Mouse (Mus musculus): Measurements from ENCODE around the gene Txn1. TPM values are rescaled to one million over a fixed set of nuclear protein-coding genes. Genes with fewer than 3 reads are reported as not detected.

Gene Txn1
- polyA plus RNA-seq, 1 experiment from 2014 or later: 563 TPM

GRCm38 (mm10) chr4:57957200-57958085 is 1.2 kb upstream of the Txn1 start:
- no peaks in the 10 kb centered on the region for H3K27me3 ChIP-seq (ENCODE audit: control insufficient read depth, insufficient read depth, low read length)
- no peaks in the 10 kb centered on the region for H3K9me3 ChIP-seq (ENCODE audit: control insufficient read depth, low read length)
- peak overlapping the region; percentile 76 for H3K4me3 ChIP-seq (ENCODE audit: low read depth, low read length)
- no peak for DNase-seq (ENCODE audit: low spot score)
- 44% methylated on average over 11 of the region's 11 CpGs for WGBS
- no peak for ATAC-seq (ENCODE audit: low FRiP score, low TSS enrichment)
- TF ChIP-seq CTCF (IDR thresholded peaks at IDR 0.05; ENCODE audit: low read depth) (no peak), EP300 (optimal IDR thresholded peaks at IDR 0.05) (no peak)
- H3K36me3 ChIP-seq (ENCODE audit: control insufficient read depth, insufficient read depth, low read length): no peaks in the 10 kb centered on the region
- H3K27ac ChIP-seq (replicated peaks): peak overlapping the region; percentile 99
- peak overlapping the region; percentile 69 for H3K9ac ChIP-seq (ENCODE audit: low read length)
- H3K4me1 ChIP-seq (replicated peaks; ENCODE audit: control insufficient read depth, insufficient read depth): peaks cover 9% of the 10 kb centered on the region; the same call in 1 of the 2 replicates
- H3K4me2 ChIP-seq (replicated peaks; ENCODE audit: low read depth): peak overlapping the region; percentile 57

- WGBS: 0% methylated on average over 25 of the region's 25 CpGs
- Histone ChIP-seq H3K4me3 (ENCODE audit: low read depth, low read length) (peak overlapping the region; percentile 76), H3K36me3 (ENCODE audit: control insufficient read depth, insufficient read depth, low read length) (peaks cover 15% of the 10 kb centered on the region), H3K9me3 (ENCODE audit: control insufficient read depth, low read length) (no peaks in the 10 kb centered on the region; the same call in 1 of the 2 replicates), H3K27ac (replicated peaks) (peak overlapping the region; percentile 95), H3K27me3 (ENCODE audit: control insufficient read depth, insufficient read depth, low read length) (no peaks in the 10 kb centered on the region), H3K4me2 (replicated peaks; ENCODE audit: low read depth) (peak overlapping the region; percentile 63), H3K9ac (ENCODE audit: low read length) (peak overlapping the region; percentile 82), H3K4me1 (replicated peaks; ENCODE audit: control insufficient read depth, insufficient read depth) (peaks cover 12% of the 10 kb centered on the region; the same call in 1 of the 2 replicates)
- TF ChIP-seq CTCF (IDR thresholded peaks at IDR 0.05; ENCODE audit: low read depth) (0 out of 2 replicates have a peak, but pooled peaks have one; percentile 19), EP300 (optimal IDR thresholded peaks at IDR 0.05) (peak; percentile 48)
- DNase-seq (ENCODE audit: low spot score) (peak; percentile 87), ATAC-seq (ENCODE audit: low FRiP score, low TSS enrichment) (peak; percentile 27)
Measured at GRCm38 (mm10) chr4:57955544-57955958, 660 bp downstream of the Txn1 start.

GRCm38 (mm10) chr4:57954991-57955390 is 1.2 kb downstream of the Txn1 start:
- H3K4me3 ChIP-seq (ENCODE audit: low read depth, low read length): peak overlapping the region; percentile 76
- H3K9ac ChIP-seq (ENCODE audit: low read length): peak overlapping the region; percentile 82
- DNase-seq (ENCODE audit: low spot score) (peak; percentile 18), ATAC-seq (ENCODE audit: low FRiP score, low TSS enrichment) (no peak)
- peak overlapping the region; percentile 95 for H3K27ac ChIP-seq (replicated peaks)
- peaks cover 12% of the 10 kb centered on the region; the same call in 1 of the 2 replicates for H3K4me1 ChIP-seq (replicated peaks; ENCODE audit: control insufficient read depth, insufficient read depth)
- H3K4me2 ChIP-seq (replicated peaks; ENCODE audit: low read depth): peak overlapping the region; percentile 63
- WGBS: 50% methylated on average over 8 of the region's 8 CpGs
- no peaks in the 10 kb centered on the region; the same call in 1 of the 2 replicates for H3K9me3 ChIP-seq (ENCODE audit: control insufficient read depth, low read length)
- TF ChIP-seq CTCF (IDR thresholded peaks at IDR 0.05; ENCODE audit: low read depth) (no peak), EP300 (optimal IDR thresholded peaks at IDR 0.05) (no peak)
- H3K27me3 ChIP-seq (ENCODE audit: control insufficient read depth, insufficient read depth, low read length): no peaks in the 10 kb centered on the region
- peaks cover 19% of the 10 kb centered on the region for H3K36me3 ChIP-seq (ENCODE audit: control insufficient read depth, insufficient read depth, low read length)

- Histone ChIP-seq H3K9ac (ENCODE audit: low read length) (peak overlapping the region; percentile 82; the same call in 1 of the 2 replicates), H3K36me3 (ENCODE audit: control insufficient read depth, insufficient read depth, low read length) (peaks cover 20% of the 10 kb centered on the region), H3K9me3 (ENCODE audit: control insufficient read depth, low read length) (no peaks in the 10 kb centered on the region; the same call in 1 of the 2 replicates), H3K4me1 (replicated peaks; ENCODE audit: control insufficient read depth, insufficient read depth) (peaks cover 12% of the 10 kb centered on the region; the same call in 1 of the 2 replicates), H3K4me2 (replicated peaks; ENCODE audit: low read depth) (peak overlapping the region; percentile 63), H3K27ac (replicated peaks) (peak overlapping the region; percentile 95), H3K27me3 (ENCODE audit: control insufficient read depth, insufficient read depth, low read length) (no peaks in the 10 kb centered on the region), H3K4me3 (ENCODE audit: low read depth, low read length) (peak overlapping the region; percentile 76)
- TF ChIP-seq CTCF (IDR thresholded peaks at IDR 0.05; ENCODE audit: low read depth): no peak
- DNase-seq (ENCODE audit: low spot score) (peak; percentile 61), ATAC-seq (ENCODE audit: low FRiP score, low TSS enrichment) (peak; percentile 9; the same call in 1 of the 2 replicates)
- WGBS: 37% methylated on average over 6 of the region's 6 CpGs
Measured at GRCm38 (mm10) chr4:57954580-57954979, 1.6 kb downstream of the Txn1 start.

GRCm38 (mm10) chr4:57953796-57954195 is 2.4 kb downstream of the Txn1 start:
- ATAC-seq (ENCODE audit: low FRiP score, low TSS enrichment) (no peak), DNase-seq (ENCODE audit: low spot score) (peak; percentile 44)
- Histone ChIP-seq H3K9ac (ENCODE audit: low read length) (no peak overlapping the region), H3K9me3 (ENCODE audit: control insufficient read depth, low read length) (no peaks in the 10 kb centered on the region; the same call in 1 of the 2 replicates), H3K27ac (replicated peaks) (no peak overlapping the region), H3K4me2 (replicated peaks; ENCODE audit: low read depth) (peak overlapping the region; percentile 63; the same call in 1 of the 2 replicates), H3K36me3 (ENCODE audit: control insufficient read depth, insufficient read depth, low read length) (peaks cover 28% of the 10 kb centered on the region), H3K4me3 (ENCODE audit: low read depth, low read length) (no peak overlapping the region), H3K4me1 (replicated peaks; ENCODE audit: control insufficient read depth, insufficient read depth) (peaks cover 12% of the 10 kb centered on the region; the same call in 1 of the 2 replicates), H3K27me3 (ENCODE audit: control insufficient read depth, insufficient read depth, low read length) (no peaks in the 10 kb centered on the region)
- WGBS: 85% methylated on average over 7 of the region's 7 CpGs
- no peak for TF ChIP-seq CTCF (IDR thresholded peaks at IDR 0.05; ENCODE audit: low read depth)
- TF ChIP-seq EP300 (optimal IDR thresholded peaks at IDR 0.05): no peak
